ENCODE assay signal across 25 mouse cellular contexts in the genomic region with DNA sequence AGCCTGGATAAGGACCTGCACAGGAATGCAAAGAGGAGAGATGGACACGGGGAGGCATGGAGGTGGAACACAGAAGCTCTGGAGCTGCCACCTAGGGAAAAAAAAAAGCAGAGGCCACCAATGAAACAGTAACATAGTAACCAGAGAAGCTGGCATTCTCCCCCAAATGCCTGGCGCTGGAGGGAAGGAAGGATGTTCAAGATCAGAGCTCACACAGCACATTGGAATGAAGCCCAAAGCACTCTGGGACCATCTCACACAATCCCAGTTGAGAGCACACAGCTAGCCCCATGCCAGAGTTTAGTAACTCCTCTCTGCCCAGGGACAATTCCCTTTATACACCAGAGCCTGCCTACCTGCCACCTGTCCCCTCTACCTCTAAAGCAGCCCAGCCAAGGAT. TPM values are rescaled to one million over a fixed set of nuclear protein-coding genes. Genes with fewer than 3 reads are reported as not detected.
A peak's percentile ranks its signal among the peaks of the same experiment; 100 is the strongest.
DNase-seq lines count a peak whose midpoint lies in the region; ATAC-seq lines count a peak whose summit lies in the region.
"Had no signal": no experiment of that assay in that cellular context is flagged by ENCODE, and none has a peak within 500 bp of the region (broad histone marks: within the 10 kb centered on the region; RNA-seq: fewer than 3 reads in every experiment).

No protein-coding gene starts in this region.

- H3K36me3 ChIP-seq in heart, embryonic 13.5 days, result no peaks in the 10 kb centered on the region
- H3K36me3 ChIP-seq in kidney, embryonic 14.5 days (ENCODE audit: control insufficient read depth, insufficient read depth, low read length), result no peaks in the 10 kb centered on the region
- H3K36me3 ChIP-seq in embryonic facial prominence, embryonic 13.5 days, result peaks cover 6% of the 10 kb centered on the region; the same call in 1 of the 2 replicates
- H3K36me3 ChIP-seq: embryonic facial prominence, embryonic 12.5 days; hindbrain, embryonic 15.5 days; liver, embryonic 15.5 days; midbrain, embryonic 10.5 days; neural tube, embryonic 13.5 days had no signal

- H3K9ac ChIP-seq in heart, embryonic 13.5 days, result peak overlapping the region; percentile 60; the same call in 1 of the 2 replicates
- H3K9ac ChIP-seq in kidney, embryonic 14.5 days (ENCODE audit: low read depth, low read length), result no peak overlapping the region
- no peak overlapping the region for H3K9ac ChIP-seq in embryonic facial prominence, embryonic 13.5 days
- H3K9ac ChIP-seq: embryonic facial prominence, embryonic 12.5 days; hindbrain, embryonic 15.5 days; liver, embryonic 15.5 days; neural tube, embryonic 13.5 days had no signal

- no peaks in the 10 kb centered on the region for H3K27me3 ChIP-seq in heart, embryonic 13.5 days (replicated peaks)
- no peaks in the 10 kb centered on the region for H3K27me3 ChIP-seq in kidney, embryonic 14.5 days (ENCODE audit: control insufficient read depth, insufficient read depth, low read length)
- no peaks in the 10 kb centered on the region for H3K27me3 ChIP-seq in embryonic facial prominence, embryonic 13.5 days
- H3K27me3 ChIP-seq: CH12.LX; embryonic facial prominence, embryonic 12.5 days; hindbrain, embryonic 15.5 days; liver, embryonic 15.5 days; neural tube, embryonic 13.5 days had no signal

- H3K9me3 ChIP-seq in heart, embryonic 13.5 days, result no peaks in the 10 kb centered on the region
- no peaks in the 10 kb centered on the region for H3K9me3 ChIP-seq in kidney, embryonic 14.5 days (ENCODE audit: control insufficient read depth, low read length)
- H3K9me3 ChIP-seq in embryonic facial prominence, embryonic 13.5 days, result no peaks in the 10 kb centered on the region
- H3K9me3 ChIP-seq: embryonic facial prominence, embryonic 12.5 days; hindbrain, embryonic 15.5 days; liver, embryonic 15.5 days; midbrain, embryonic 10.5 days; neural tube, embryonic 13.5 days had no signal

- 33% methylated on average over 2 of the region's 2 CpGs for WGBS in heart, embryonic 13.5 days
- 81% methylated on average over 2 of the region's 2 CpGs for WGBS in kidney, embryonic 14.5 days
- 68% methylated on average over 2 of the region's 2 CpGs for WGBS in embryonic facial prominence, embryonic 13.5 days

- no peak for DNase-seq in heart, adult 9 months (ENCODE audit: low spot score in 2 of 2)
- DNase-seq in kidney, adult 9 months, result peak; percentile 33
- peak; percentile 29 for DNase-seq in 3T3-L1 (ENCODE audit: low read depth, low spot score)
- no peak for DNase-seq in retina, embryonic 14.5 days (ENCODE audit: low spot score)
- DNase-seq: adrenal gland, adult 2 months; B cell, adult 2 months; cerebellum, adult 18-20 months; cerebellum, postnatal 14 days; kidney, postnatal 10 days; left cerebral cortex, postnatal 4 days; liver; thymus, postnatal 14 days had no signal

- peak overlapping the region; percentile 94 for H3K27ac ChIP-seq in heart, embryonic 13.5 days (replicated peaks)
- no peak overlapping the region for H3K27ac ChIP-seq in kidney, embryonic 14.5 days (ENCODE audit: low read depth, low read length)
- peak overlapping the region; percentile 5; the same call in 1 of the 2 replicates for H3K27ac ChIP-seq in embryonic facial prominence, embryonic 13.5 days
- H3K27ac ChIP-seq: embryonic facial prominence, embryonic 12.5 days; hindbrain, embryonic 15.5 days; liver, embryonic 15.5 days; macrophage; midbrain, embryonic 10.5 days; neural tube, embryonic 13.5 days had no signal

- H3K4me1 ChIP-seq in heart, embryonic 13.5 days, result peaks cover 100% of the 10 kb centered on the region
- H3K4me1 ChIP-seq in kidney, embryonic 14.5 days (ENCODE audit: control insufficient read depth, insufficient read depth, low read length), result peaks cover 64% of the 10 kb centered on the region
- peaks cover 87% of the 10 kb centered on the region for H3K4me1 ChIP-seq in embryonic facial prominence, embryonic 13.5 days

- H3K4me2 ChIP-seq in heart, embryonic 13.5 days, result no peak overlapping the region; the same call in 1 of the 2 replicates
- no peak overlapping the region for H3K4me2 ChIP-seq in kidney, embryonic 14.5 days (replicated peaks; ENCODE audit: low read depth, low read length)
- H3K4me2 ChIP-seq in embryonic facial prominence, embryonic 13.5 days, result no peak overlapping the region
- H3K4me2 ChIP-seq: embryonic facial prominence, embryonic 12.5 days; hindbrain, embryonic 15.5 days; liver, embryonic 15.5 days; neural tube, embryonic 13.5 days had no signal

- H3K4me3 ChIP-seq in heart, embryonic 13.5 days, result no peak overlapping the region
- no peak overlapping the region for H3K4me3 ChIP-seq in kidney, embryonic 14.5 days (ENCODE audit: low read length)
- no peak overlapping the region for H3K4me3 ChIP-seq in embryonic facial prominence, embryonic 13.5 days
- H3K4me3 ChIP-seq: embryonic facial prominence, embryonic 12.5 days; hindbrain, embryonic 15.5 days; liver, embryonic 15.5 days; midbrain, embryonic 10.5 days; myocyte; neural tube, embryonic 13.5 days had no signal

- ATAC-seq in heart, embryonic 13.5 days (ENCODE audit: extremely low read depth, insufficient number of reproducible peaks, low FRiP score, low TSS enrichment), result no peak
- no peak for ATAC-seq in kidney, embryonic 14.5 days (ENCODE audit: low FRiP score, low TSS enrichment)
- no peak for ATAC-seq in embryonic facial prominence, embryonic 13.5 days (ENCODE audit: insufficient number of reproducible peaks, insufficient read depth, low FRiP score, low TSS enrichment, low read depth)
- ATAC-seq: forebrain, embryonic 14.5 days; midbrain, embryonic 16.5 days had no signal

RNA-seq across cellular contexts. Expression of gene Actn1, which starts 34.1 kb away (rescaled TPM):
- 39.5 and 40.4 TPM in 2 replicates for polyA plus RNA-seq in heart, embryonic 13.5 days (2015; fragmentation: Nextera tagmentation; extraction: Ambion mirVana)
- 38.3 and 52.6 TPM in 2 replicates for polyA plus RNA-seq in kidney, embryonic 14.5 days (2014; fragmentation: Nextera tagmentation; extraction: Ambion mirVana)
- 37.5 and 39.4 TPM in 2 replicates for polyA plus RNA-seq in embryonic facial prominence, embryonic 13.5 days (2015; fragmentation: Nextera tagmentation; extraction: Ambion mirVana)

Comparison
In these comparisons a context has a peak if more than half of its experiments do, and no peak if none do; other contexts are left out.
1. DNase-seq: peak in kidney, adult 9 months (single experiment) and 3T3-L1 (single experiment); none in heart, adult 9 months (0 of 2) and retina, embryonic 14.5 days (single experiment).